Mouse (Mus musculus) midbrain, embryonic 12.5 days (tissue): ENCODE measurements around the gene Tmprss6. TPM values are rescaled to one million over a fixed set of nuclear protein-coding genes. Genes with fewer than 3 reads are reported as not detected.

Experiments
- ATAC-seq: fragments of 200-750 bp; cut with Nextera tagmentation; 2 replicates; pipeline ENCODE4 v1.8.0; 2017; ENCODE audit warnings: low read depth, moderate TSS enrichment, moderate library complexity; ENCODE audit not compliant: low FRiP score
- H3K27ac ChIP-seq: fragments of 300-500 bp; sonication (generic); replicated peaks from 2 replicates; pipeline ENCODE4 v1.5.1; 2016; ENCODE audit warnings: mild to moderate bottlenecking
- H3K27me3 ChIP-seq: fragments of 300-500 bp; sonication (generic); 2 replicates; pipeline ENCODE4 v1.6.1; 2016; ENCODE audit warnings: mild to moderate bottlenecking
- H3K36me3 ChIP-seq: fragments of 300-500 bp; sonication (generic); 2 replicates; pipeline ENCODE4 v1.6.1; 2016
- H3K4me1 ChIP-seq: fragments of 300-500 bp; sonication (generic); 2 replicates; pipeline ENCODE4 v1.6.1; 2016
- H3K4me2 ChIP-seq: fragments of 300-500 bp; sonication (generic); replicated peaks from 2 replicates; pipeline ENCODE4 v1.6.1; 2016; ENCODE audit warnings: mild to moderate bottlenecking, moderate library complexity
- H3K4me3 ChIP-seq: fragments of 300-500 bp; sonication (generic); 2 replicates; pipeline ENCODE4 v1.5.1; 2016; ENCODE audit warnings: mild to moderate bottlenecking
- H3K9ac ChIP-seq: fragments of 300-500 bp; sonication (generic); replicated peaks from 2 replicates; pipeline ENCODE4 v1.6.1; 2016; ENCODE audit warnings: mild to moderate bottlenecking, moderate library complexity
- H3K9me3 ChIP-seq: fragments of 300-500 bp; sonication (generic); 2 replicates; pipeline ENCODE4 v1.6.1; 2016; ENCODE audit warnings: mild to moderate bottlenecking
- WGBS: fragments of 180-500 bp; shearing (Covaris S2); methylation state at CpG from one replicate; pipeline ENCODE4 v1.1.7; 2016; 5-methylcytosine and 5-hydroxymethylcytosine counted together
- polyA plus RNA-seq: library from polyadenylated mRNA; unstranded; fragments of >200 nt; fragmentation: Nextera tagmentation; extraction: Ambion mirVana; gene quantifications from 2 replicates; pipeline ENCODE4 v1.2.1, GENCODE M21; 2016

Tmprss6 gene
- polyA plus RNA-seq, 1 experiment from 2014 or later: 0.05 TPM

DNA sequence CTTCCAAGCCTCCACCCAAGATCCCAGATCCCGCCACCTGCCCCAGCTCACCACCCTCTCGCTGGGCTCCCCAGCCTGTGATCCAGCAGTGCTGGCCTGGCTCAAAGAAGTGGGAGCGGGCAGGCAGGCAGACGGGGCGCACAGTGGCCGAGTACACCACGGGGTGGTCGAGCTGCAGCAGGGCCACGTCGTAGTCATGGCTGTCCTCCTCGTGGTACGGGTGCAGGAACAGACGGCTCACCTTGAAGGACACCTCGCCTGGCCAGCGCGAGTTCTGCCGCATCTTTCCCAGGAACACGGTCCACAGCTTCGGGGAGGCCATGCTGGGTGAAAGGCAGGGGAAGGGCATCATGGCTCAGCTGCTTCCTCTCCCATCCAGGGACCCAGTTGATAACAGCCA is 26.2 kb downstream of the Tmprss6 start:
- H3K4me2 ChIP-seq: no peak overlapping the region
- peaks cover 8% of the 10 kb centered on the region for H3K4me1 ChIP-seq
- ATAC-seq: no peak
- no peak overlapping the region for H3K9ac ChIP-seq
- no peaks in the 10 kb centered on the region for H3K9me3 ChIP-seq
- 91% methylated on average over 19 of the region's 19 CpGs for WGBS
- H3K27ac ChIP-seq: no peak overlapping the region
- 0 out of 2 replicates have a peak, but pooled peaks cover 7% of the 10 kb centered on the region for H3K27me3 ChIP-seq
- no peak overlapping the region for H3K4me3 ChIP-seq
- no peaks in the 10 kb centered on the region for H3K36me3 ChIP-seq

DNA sequence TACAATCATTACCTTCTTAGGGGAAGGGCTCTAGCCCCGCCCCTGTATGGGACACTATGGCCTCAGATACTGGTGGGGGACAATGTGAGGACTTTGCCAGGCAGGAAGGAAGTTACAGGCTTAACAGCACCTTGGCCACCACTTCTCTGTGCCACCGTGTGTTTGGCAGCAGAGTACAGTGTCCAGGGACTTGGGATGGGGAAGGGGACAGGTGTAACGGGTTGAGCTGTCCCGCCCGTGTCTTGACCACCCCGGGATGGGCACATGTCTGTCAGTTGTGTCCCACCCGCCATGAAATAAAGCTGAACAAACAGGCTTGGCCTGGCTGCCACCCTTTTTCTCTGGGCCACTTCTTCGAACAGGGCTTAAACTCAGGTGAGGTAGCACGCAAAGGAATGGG is 29.5 kb downstream of the Tmprss6 start:
- peaks cover 14% of the 10 kb centered on the region; the same call in 1 of the 2 replicates for H3K27me3 ChIP-seq
- H3K36me3 ChIP-seq: peaks cover 17% of the 10 kb centered on the region; the same call in 1 of the 2 replicates
- no peak overlapping the region for H3K4me2 ChIP-seq
- 66% methylated on average over 9 of the region's 9 CpGs for WGBS
- H3K9ac ChIP-seq: no peak overlapping the region
- no peak overlapping the region for H3K4me3 ChIP-seq
- H3K9me3 ChIP-seq: no peaks in the 10 kb centered on the region
- H3K4me1 ChIP-seq: peaks cover 35% of the 10 kb centered on the region
- no peak for ATAC-seq
- no peak overlapping the region for H3K27ac ChIP-seq

DNA sequence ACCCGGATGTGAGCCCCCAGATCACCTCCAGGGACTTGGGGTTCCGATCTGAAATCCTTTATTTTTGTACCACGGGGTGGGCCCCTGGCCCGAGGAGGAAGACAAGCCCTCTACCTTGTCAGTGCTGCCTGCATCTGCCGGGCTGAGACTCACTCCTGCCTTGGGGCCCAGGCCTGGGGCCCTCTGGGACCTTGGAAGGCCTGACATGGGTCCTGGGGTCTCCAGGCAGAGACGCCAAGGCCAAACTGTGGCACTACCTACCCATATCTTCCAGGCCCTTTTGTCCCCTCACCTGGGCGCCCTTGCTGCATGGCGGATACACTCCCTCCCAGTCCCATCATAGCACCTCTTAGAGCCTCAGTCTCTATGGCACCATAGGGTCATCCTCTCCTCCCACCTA is 29.9 kb downstream of the Tmprss6 start:
- WGBS: 54% methylated on average over 8 of the region's 8 CpGs
- Histone ChIP-seq H3K9ac (no peak overlapping the region), H3K27ac (no peak overlapping the region), H3K4me2 (no peak overlapping the region), H3K9me3 (no peaks in the 10 kb centered on the region), H3K36me3 (peaks cover 22% of the 10 kb centered on the region; the same call in 1 of the 2 replicates), H3K4me3 (no peak overlapping the region), H3K4me1 (peaks cover 35% of the 10 kb centered on the region), H3K27me3 (peaks cover 14% of the 10 kb centered on the region; the same call in 1 of the 2 replicates)
- no peak for ATAC-seq

DNA sequence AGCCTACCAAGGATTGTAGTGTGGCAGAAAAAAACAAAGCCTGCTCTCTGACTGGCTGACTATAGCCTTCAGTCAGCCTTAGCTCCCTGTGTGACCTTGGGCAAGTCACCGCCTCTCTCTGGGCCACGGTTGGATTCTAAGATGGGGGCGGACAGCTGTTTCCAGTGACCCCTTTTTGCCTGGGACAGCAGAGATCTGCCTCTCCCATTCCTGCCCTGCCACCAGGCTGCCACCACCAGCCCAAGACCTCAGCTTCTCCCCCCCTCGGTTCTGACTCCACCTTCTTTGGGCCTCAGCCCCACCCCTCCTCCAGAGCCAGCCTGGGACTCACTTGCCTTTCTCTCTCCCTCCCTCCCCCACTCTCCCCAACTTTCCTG is 30.4 kb downstream of the Tmprss6 start:
- ATAC-seq: no peak
- no peak overlapping the region for H3K4me3 ChIP-seq
- H3K36me3 ChIP-seq: peaks cover 27% of the 10 kb centered on the region
- no peak overlapping the region for H3K27ac ChIP-seq
- WGBS: 46% methylated on average over 4 of the region's 4 CpGs
- peaks cover 35% of the 10 kb centered on the region for H3K4me1 ChIP-seq
- no peak overlapping the region for H3K9ac ChIP-seq
- no peaks in the 10 kb centered on the region for H3K9me3 ChIP-seq
- peaks cover 14% of the 10 kb centered on the region; the same call in 1 of the 2 replicates for H3K27me3 ChIP-seq
- no peak overlapping the region for H3K4me2 ChIP-seq

DNA sequence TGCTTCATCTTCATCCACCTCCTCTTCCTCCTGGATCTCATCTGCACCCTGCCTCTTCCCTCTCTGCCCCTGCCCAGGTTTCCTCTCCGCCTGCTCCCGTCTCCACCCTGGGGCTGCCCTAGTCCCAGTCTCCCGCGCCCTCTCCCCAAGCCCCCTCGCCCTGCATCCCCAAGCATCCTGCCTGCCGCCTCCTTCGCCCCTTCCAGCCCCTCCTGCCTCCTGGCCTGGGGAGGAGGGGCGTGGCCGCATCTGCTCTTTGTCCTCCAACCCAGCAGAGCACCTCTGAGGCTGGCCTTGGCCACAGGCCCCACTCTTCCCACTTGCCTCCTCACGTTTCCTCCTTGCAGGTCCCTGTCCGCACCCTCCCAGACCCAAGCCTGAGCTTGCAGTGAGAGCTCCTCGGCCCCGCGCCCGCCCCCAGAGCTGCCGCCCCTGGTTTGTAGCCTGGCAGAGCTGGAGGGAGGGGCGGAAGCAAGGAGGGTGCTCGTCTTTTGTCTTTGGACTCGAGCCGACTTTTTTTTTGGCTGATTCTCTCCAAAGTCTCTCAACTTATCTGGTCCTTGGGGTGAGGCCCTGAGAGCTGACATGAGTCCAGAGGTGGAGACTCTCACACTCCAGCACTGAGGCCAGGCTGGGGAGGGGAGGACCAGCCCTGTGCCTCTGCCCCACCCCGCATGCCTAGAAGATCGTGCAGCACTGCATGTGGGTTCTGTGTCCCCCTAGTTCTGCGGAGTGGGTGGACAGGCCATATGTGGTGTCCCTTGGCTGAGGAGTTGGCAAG is 31.0 kb downstream of the Tmprss6 start:
- Histone ChIP-seq H3K9me3 (no peaks in the 10 kb centered on the region), H3K4me2 (peak overlapping the region; percentile 52), H3K36me3 (peaks cover 32% of the 10 kb centered on the region), H3K9ac (peak overlapping the region; percentile 20), H3K4me1 (peaks cover 35% of the 10 kb centered on the region), H3K27ac (peak overlapping the region; percentile 63), H3K27me3 (peaks cover 14% of the 10 kb centered on the region; the same call in 1 of the 2 replicates), H3K4me3 (peak overlapping the region; percentile 28)
- 12% methylated on average over 23 of the region's 23 CpGs for WGBS
- peak; percentile 20 for ATAC-seq

DNA sequence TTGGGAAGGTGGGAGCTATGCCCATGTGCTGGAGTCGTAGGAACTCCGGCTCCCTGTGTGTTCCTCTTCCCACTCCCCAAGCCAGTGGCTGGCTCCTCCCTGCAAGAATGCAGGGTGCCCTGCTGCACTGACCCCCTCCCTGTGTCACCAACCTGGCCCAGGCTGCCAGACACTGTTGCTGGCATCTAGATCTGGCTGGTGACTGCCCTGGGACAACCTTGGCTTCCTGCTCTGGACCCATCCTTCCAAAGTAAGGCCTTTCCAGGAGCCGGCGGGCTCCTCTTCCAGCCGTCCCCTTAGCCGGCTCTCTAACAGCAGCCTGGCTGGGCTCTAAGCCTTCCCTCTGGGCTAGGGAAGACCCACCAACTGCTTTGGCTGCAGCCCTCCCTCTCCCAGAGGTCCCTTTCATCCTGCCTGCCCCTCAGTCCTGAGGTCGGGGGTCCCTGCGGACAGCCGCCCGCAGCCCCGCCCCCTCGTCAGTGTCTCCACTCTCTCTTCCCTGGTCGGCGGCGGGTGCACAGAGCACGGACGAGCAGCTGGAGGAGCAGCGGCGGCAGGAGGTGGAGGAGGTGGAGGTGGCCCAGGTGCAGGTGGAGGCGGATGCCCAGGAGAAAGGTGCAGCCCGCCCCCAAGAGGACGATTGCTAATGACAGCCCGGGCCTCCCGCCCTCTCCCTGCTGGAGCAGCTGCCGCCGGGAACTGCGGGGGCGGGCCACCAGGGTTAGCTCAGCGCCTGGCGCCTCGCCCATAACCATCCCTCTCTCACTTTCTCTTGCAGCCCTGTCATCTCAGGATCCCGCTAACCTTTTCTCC is 31.8 kb downstream of the Tmprss6 start:
- peaks cover 14% of the 10 kb centered on the region; the same call in 1 of the 2 replicates for H3K27me3 ChIP-seq
- H3K9ac ChIP-seq: peak overlapping the region; percentile 20
- H3K4me3 ChIP-seq: peak overlapping the region; percentile 28
- peak overlapping the region; percentile 63 for H3K27ac ChIP-seq
- H3K4me1 ChIP-seq: peaks cover 35% of the 10 kb centered on the region
- peak overlapping the region; percentile 52 for H3K4me2 ChIP-seq
- peaks cover 41% of the 10 kb centered on the region for H3K36me3 ChIP-seq
- 6% methylated on average over 25 of the region's 32 CpGs for WGBS
- H3K9me3 ChIP-seq: no peaks in the 10 kb centered on the region
- ATAC-seq: peak; percentile 35

DNA sequence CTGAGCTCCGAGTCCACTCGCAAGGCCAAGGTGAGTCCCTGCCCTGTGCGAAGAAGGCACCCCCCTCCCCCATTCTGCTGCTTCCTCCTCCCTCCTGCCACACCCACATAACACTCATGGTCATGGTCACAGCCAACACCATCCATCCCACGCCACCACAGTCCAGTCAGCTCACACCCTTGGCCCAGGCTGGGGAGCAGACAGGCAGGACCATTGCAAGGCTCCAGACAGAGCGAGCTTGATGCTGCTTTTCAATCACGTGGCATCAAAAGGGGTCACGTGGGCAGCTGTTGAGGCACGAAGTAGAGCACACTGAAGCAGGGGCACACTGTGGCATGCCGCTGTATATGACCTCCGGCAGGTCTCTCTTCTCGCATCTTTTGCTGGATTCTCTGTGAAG is 32.8 kb downstream of the Tmprss6 start:
- peaks cover 35% of the 10 kb centered on the region for H3K4me1 ChIP-seq
- H3K9ac ChIP-seq: no peak overlapping the region
- H3K9me3 ChIP-seq: no peaks in the 10 kb centered on the region
- H3K27ac ChIP-seq: no peak overlapping the region
- WGBS: 84% methylated on average over 11 of the region's 11 CpGs
- H3K4me2 ChIP-seq: no peak overlapping the region
- no peak for ATAC-seq
- H3K4me3 ChIP-seq: no peak overlapping the region
- peaks cover 14% of the 10 kb centered on the region; the same call in 1 of the 2 replicates for H3K27me3 ChIP-seq
- H3K36me3 ChIP-seq: peaks cover 50% of the 10 kb centered on the region

DNA sequence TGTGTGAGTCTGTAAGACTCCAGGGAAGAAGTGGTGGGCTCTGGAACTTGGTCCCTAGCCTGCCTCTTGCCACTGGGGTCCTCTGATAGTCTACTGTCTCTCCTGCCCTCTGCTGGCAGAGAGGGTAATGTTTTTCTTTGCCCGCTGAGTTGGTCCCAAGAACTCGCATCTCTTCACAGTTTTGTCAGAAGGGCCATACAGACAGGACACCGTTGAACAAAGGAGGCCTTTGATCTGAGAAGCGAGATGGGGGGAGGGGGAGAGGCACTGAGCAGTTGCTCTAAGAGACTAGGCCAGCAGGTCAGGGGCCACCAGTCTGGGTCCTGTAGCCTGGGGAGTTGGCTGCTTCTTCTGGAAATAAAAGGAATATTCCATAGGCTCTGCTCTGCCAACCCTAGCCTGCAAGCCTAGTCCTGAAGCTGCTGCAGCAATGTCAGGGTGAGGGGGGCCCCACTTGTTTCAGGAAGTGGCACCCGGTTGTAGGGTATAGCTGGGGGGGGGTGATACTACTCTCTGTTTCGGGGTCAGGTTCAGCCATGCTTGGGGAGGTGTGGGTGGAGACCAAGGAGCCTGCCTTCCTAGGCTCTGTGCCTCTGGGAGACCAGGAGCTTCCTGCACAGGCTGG is 33.4 kb downstream of the Tmprss6 start:
- 34% methylated on average over 6 of the region's 6 CpGs for WGBS
- peaks cover 50% of the 10 kb centered on the region for H3K36me3 ChIP-seq
- H3K4me1 ChIP-seq: peaks cover 37% of the 10 kb centered on the region
- no peak overlapping the region for H3K4me3 ChIP-seq
- H3K4me2 ChIP-seq: no peak overlapping the region
- no peak overlapping the region for H3K27ac ChIP-seq
- no peak for ATAC-seq
- no peaks in the 10 kb centered on the region for H3K9me3 ChIP-seq
- H3K9ac ChIP-seq: no peak overlapping the region
- H3K27me3 ChIP-seq: peaks cover 14% of the 10 kb centered on the region; the same call in 1 of the 2 replicates

DNA sequence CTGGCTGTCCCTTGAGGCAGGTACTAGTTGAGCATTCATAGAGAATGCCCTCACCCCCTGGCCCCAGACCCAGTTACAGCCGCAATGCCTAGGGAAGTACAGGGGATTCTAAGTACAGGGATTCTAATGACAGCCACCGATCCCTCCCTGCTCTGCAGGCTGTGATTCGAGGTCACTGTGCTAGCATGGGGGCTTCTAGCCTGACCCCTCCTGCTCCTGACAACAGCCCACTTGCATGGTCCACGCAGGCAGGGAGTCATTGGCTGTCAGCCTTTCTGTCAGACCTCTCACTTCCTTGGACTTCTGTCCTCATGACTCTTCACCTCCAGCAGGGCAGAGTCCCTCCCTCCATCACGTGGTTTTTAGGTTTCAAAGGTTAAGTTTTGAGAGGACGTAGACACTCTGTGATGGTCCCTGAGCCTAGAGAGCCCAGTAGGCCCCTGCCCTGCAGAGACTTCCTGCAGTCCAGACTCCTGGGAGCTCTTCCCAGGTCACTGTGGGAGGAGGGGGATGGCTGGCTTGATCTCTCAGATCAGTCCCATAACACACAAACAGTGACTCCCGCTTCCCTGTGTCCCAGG is 36.8 kb downstream of the Tmprss6 start:
- H3K4me2 ChIP-seq: no peak overlapping the region
- H3K27me3 ChIP-seq: peaks cover 10% of the 10 kb centered on the region
- no peak overlapping the region for H3K9ac ChIP-seq
- peaks cover 50% of the 10 kb centered on the region for H3K36me3 ChIP-seq
- H3K9me3 ChIP-seq: no peaks in the 10 kb centered on the region
- H3K27ac ChIP-seq: no peak overlapping the region
- H3K4me1 ChIP-seq: peaks cover 37% of the 10 kb centered on the region
- H3K4me3 ChIP-seq: no peak overlapping the region
- no peak for ATAC-seq
- WGBS: 87% methylated on average over 7 of the region's 7 CpGs

DNA sequence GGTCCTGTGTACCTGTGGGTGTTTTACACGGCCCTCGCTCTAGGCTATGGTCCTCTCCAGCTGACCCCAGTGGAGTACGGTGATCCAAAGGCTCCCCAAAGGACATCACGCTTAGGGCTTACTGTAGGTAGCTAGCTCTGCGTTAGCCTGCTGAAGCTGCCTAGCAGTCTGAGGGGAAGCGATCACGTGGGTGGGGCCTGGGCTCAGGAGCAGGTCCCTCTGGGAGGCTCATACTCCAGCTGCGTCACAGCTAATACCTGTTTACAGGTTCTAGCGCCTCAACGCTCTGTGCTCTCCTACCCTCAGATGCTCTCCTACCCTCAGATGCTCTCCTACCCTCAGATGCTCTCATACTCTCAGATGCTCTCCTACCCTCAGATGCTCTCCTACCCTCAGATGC is 37.6 kb downstream of the Tmprss6 start:
- Histone ChIP-seq H3K27me3 (peaks cover 12% of the 10 kb centered on the region), H3K27ac (no peak overlapping the region), H3K4me3 (no peak overlapping the region), H3K9me3 (no peaks in the 10 kb centered on the region), H3K9ac (no peak overlapping the region), H3K4me1 (peaks cover 30% of the 10 kb centered on the region), H3K4me2 (no peak overlapping the region), H3K36me3 (peaks cover 50% of the 10 kb centered on the region)
- WGBS: 87% methylated on average over 10 of the region's 10 CpGs
- ATAC-seq: no peak

DNA sequence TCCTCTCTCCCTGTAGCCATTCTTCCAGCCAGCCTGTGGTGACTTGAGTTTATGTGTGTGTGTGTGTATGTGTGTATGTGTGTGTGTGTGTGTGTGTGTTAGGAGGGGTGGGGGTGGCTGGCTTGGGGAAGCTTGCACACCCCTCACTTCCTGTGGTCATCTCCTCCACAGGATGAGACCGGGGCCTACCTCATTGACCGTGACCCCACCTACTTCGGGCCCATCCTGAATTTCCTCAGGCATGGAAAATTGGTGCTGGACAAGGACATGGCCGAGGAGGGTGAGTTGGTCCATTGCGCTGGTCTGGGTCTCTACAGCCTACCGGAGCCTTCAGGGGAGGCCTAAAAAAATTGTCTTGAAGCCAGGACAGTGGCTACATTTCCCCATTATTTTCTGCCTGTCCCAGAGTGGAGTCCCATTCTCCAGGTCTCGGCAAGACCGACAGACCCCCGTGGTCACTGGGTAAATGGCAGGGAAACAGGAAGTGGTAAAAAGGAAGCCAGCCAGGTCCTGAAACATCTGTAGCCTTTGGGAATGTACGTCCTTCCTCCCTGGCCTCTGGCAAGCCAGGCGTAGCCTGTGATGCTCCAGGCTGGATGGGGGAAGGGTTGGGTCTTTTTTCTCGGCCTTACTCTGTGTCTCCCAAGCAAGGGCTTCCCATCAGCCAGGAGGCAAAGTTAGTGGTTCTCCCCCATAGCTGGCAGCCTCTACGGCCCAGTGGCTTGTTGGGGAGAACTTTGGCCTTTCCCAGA is 38.4 kb downstream of the Tmprss6 start:
- no peak for ATAC-seq
- WGBS: 87% methylated on average over 13 of the region's 13 CpGs
- peaks cover 12% of the 10 kb centered on the region for H3K27me3 ChIP-seq
- peak overlapping the region; percentile 88 for H3K4me3 ChIP-seq
- H3K27ac ChIP-seq: no peak overlapping the region
- H3K9ac ChIP-seq: peak overlapping the region; percentile 86; the same call in 1 of the 2 replicates
- H3K4me2 ChIP-seq: peak overlapping the region; percentile 84
- peaks cover 42% of the 10 kb centered on the region for H3K36me3 ChIP-seq
- H3K9me3 ChIP-seq: no peaks in the 10 kb centered on the region
- H3K4me1 ChIP-seq: peaks cover 25% of the 10 kb centered on the region
